Mouse (Mus musculus) heart, adult 2 months (tissue): ENCODE results near the gene Tmem82.

Source experiments
- CTCF ChIP-seq: fragments of 200-600 bp; IDR thresholded peaks from 2 replicates; pipeline ENCODE4 v1.8.1; 2022; ENCODE audit warnings: antibody characterized with exemption, mild to moderate bottlenecking, moderate library complexity
- EP300 ChIP-seq: fragments of 200-500 bp; IDR thresholded peaks from 2 replicates; pipeline ENCODE4 v1.6.1; 2011; ENCODE audit warnings: low read depth, low read length, control low read depth; ENCODE audit not compliant: insufficient read depth
- POLR2A ChIP-seq: fragments of 200-500 bp; IDR thresholded peaks from 2 replicates; pipeline ENCODE4 v1.6.1; 2011; ENCODE audit warnings: mild to moderate bottlenecking, low read depth, low read length, control low read depth; ENCODE audit not compliant: insufficient read depth

DNA sequence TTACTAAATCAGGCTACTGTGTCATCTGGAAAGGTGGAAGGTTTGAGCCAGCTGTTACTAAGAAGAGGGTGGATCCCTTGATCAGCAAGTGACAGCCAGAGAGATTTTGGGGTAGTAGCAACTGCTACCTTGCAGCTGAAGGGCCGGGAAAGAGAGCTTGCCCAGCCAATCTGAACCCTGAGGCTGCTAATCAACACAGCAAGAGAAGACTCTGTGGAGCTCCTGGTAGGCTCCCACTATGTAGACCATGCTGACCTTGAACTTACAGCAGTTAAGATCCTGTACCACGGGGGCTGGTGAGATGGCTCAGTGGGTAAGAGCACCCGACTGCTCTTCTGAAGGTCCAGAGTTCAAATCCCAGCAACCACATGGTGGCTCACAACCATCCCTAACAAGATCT is 53.8 kb downstream of the Tmem82 start:
- TF ChIP-seq CTCF: no peak
- TF ChIP-seq EP300: no peak
- TF ChIP-seq POLR2A: no peak
